Mouse (Mus musculus): ENCODE results near the gene Sap18.

- TF ChIP-seq POLR2A (IDR thresholded peaks at IDR 0.05; ENCODE audit: control insufficient read depth, extremely low read depth, insufficient read depth, low read length, poor library complexity) (no peak), CTCF (IDR thresholded peaks at IDR 0.05; ENCODE audit: borderline replicate concordance, control insufficient read depth, extremely low read depth, insufficient read depth, low read length, poor library complexity) (no peak)
Measured at GRCm38 (mm10) chr14:57753351-57753992, 44.5 kb upstream of the Sap18 start.

Measured in thymus, adult 2 months (tissue).